Mouse (Mus musculus): ENCODE measurements around the gene Cacna2d4. TPM values are rescaled to one million over a fixed set of nuclear protein-coding genes. Genes with fewer than 3 reads are reported as not detected.

Cacna2d4 gene
- 0.01 and 0.18 TPM in 2 replicates for polyA plus RNA-seq (2012)

GRCm38 (mm10) chr6:119236241-119236640 is at the start of gene Cacna2d4:
Cacna2d4 (plus strand) TSS chr6:119236526.

DNA sequence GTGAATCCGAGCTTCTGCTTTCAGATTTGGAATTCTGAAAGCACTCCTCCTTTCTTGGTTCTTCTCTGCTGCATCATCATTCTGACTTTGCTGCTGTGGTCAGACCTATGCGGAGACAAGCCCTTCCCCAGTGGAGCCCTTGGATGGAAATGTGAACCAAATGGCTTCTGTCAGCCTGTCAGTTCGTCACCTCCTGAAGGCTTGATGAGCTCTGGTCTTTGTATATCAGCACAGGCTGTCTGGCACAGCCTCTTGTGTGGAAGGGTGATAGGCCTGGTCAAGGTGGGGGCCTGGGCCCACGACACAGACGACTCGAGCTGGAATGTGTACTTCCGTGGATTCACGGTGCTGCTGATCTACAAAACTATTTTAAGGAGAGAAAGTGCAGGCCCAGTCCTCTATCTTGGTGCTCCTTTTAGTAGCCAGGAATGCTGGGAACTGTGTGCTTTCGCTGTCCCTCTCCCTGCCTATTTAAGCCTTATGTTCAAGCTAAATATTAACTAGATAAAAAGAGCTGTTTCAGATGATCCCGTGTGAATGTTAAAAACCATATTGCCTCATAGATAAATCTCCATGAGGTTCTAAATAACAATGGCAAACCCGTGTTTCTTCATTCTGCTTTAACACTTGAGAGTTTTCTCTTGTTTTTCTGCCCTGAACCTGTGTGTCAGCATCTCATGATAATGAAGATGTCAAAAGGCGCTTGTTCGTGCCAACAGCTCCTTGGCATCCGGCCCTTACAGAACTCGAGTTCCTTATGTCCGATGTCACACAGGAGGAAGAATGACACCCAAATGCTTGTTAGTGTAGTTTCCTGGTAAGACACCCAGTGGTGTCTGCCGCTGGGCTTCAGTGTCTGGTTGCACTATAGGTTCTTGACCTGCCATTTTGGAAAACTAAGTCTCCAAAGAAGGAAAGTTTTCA is 39.7 kb upstream of the Cacna2d4 start, which contains the start of gene Cacna1c:
Gene Cacna1c, minus strand, starts transcription at position 37 of the 924 bp plus-strand sequence.

DNA sequence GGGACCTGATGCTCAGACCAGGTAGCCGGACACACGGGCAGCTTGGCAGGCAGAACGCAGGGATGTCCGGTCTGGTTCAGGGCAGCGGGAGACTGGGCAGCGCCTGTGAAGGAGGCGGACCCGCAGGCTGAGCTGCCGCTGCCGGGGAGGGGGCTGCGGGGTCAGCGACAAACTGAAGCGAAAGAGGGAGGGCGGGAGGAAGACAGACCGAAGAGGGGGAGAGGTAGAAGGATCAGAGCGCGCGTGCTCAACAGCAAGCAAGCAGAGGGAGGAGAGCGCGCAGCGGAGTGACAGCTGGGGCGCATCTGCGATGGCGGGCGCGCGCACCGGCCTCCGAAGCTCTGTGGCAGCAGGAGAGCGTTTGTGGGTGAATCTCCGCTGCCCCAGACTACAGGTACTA is 94.2 kb downstream of the Cacna2d4 start, which contains the start of gene Lrtm2:
Gene Lrtm2, minus strand, starts transcription at position 261 of the 400 bp plus-strand sequence.

Other genes starting within 250 kb of the Cacna2d4 start
- 19.3 and 22.9 TPM in 2 replicates for gene Dcp1b, start 61.3 kb upstream of the Cacna2d4 start, polyA plus RNA-seq (2012)
- 0.02 and 0.03 TPM in 2 replicates for gene Cacna1c, start 40.1 kb upstream of the Cacna2d4 start, polyA plus RNA-seq (2012)
- gene Lrtm2, start 94.2 kb downstream of the Cacna2d4 start, polyA plus RNA-seq (2012), result 0.05 and 0.39 TPM in 2 replicates
- 14.7 and 15.9 TPM in 2 replicates for gene Adipor2, start 181.2 kb downstream of the Cacna2d4 start, polyA plus RNA-seq (2012)
- gene Fbxl14, start 243.1 kb downstream of the Cacna2d4 start, polyA plus RNA-seq (2012), result 64.2 and 73.2 TPM in 2 replicates

Measured in megakaryocyte-erythroid progenitor cell, adult 5 weeks (primary cell).